Mouse (Mus musculus) E14TG2a.4 (cell line): ENCODE measurements around the gene Zranb3.

Experiments used
- CTCF ChIP-seq: conservative IDR thresholded peaks from 2 replicates; pipeline ENCODE4 v1.5.1; 2014; ENCODE audit warnings: low read length
- POU5F1 ChIP-seq: IDR thresholded peaks from 2 replicates; pipeline ENCODE4 v1.6.1; 2014; ENCODE audit warnings: low read length, borderline replicate concordance

- TF ChIP-seq CTCF, result no peak
- TF ChIP-seq POU5F1, result no peak
Measured at GRCm38 (mm10) chr1:127942231-127942630, 160.6 kb downstream of the Zranb3 start.
